ENCODE assay signal across 10 mouse cellular contexts in the genomic region with DNA sequence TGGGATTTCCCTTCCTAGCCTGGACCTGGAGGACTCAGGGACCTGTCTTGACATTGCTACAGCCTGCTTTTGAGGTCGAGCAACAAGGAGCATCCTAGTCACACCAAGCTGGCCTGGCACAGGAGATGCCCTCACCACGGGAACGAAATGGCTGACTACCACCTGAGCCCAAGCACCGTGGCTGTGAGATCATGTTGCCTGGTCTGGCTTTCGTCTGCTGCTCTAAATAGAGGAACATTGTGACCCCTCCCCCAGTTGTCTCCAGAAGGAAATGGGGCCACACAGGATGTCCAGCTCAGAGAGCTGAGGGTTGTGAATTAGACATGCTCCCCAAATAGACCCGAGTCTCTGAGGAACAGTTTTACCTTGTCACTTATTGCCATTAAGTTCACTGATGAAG.
DNase-seq lines count a peak whose midpoint lies in the region; ATAC-seq and TF ChIP-seq lines count a peak whose summit lies in the region.
"Had no signal": no experiment of that assay in that cellular context is flagged by ENCODE, and none has a peak within 500 bp of the region (broad histone marks: within the 10 kb centered on the region; RNA-seq: fewer than 3 reads in every experiment).

No protein-coding gene starts in this region.

- DNase-seq in hindbrain, embryonic 10.5 days (ENCODE audit: low spot score): no peak
- no peak for DNase-seq in testis, postnatal 10 days (ENCODE audit: low spot score)
- DNase-seq in stomach, postnatal 0 days (ENCODE audit: low spot score): no peak
- DNase-seq in forebrain, embryonic 14.5 days (ENCODE audit: low spot score): no peak
- no peak for DNase-seq in left cerebral cortex, adult 11 months (ENCODE audit: low spot score)
- DNase-seq: left cerebral cortex, postnatal 4 days had no signal

- H3K9ac ChIP-seq in hindbrain, embryonic 16.5 days (ENCODE audit: low read depth, low read length): no peak overlapping the region
- no peak overlapping the region for H3K9ac ChIP-seq in hindbrain, embryonic 13.5 days
- H3K9ac ChIP-seq in stomach, postnatal 0 days (ENCODE audit: low read length): no peak overlapping the region
- no peak overlapping the region for H3K9ac ChIP-seq in forebrain, embryonic 14.5 days (ENCODE audit: low read length)
- H3K9ac ChIP-seq: forebrain, embryonic 13.5 days had no signal

- peaks cover 32% of the 10 kb centered on the region for H3K4me1 ChIP-seq in hindbrain, embryonic 10.5 days (replicated peaks)
- H3K4me1 ChIP-seq in hindbrain, embryonic 16.5 days (ENCODE audit: control insufficient read depth, insufficient read depth, low read depth, low read length): 0 out of 2 replicates have a peak, but pooled peaks cover 2% of the 10 kb centered on the region
- H3K4me1 ChIP-seq in testis, adult 2 months (ENCODE audit: control insufficient read depth, insufficient read depth, low read length): no peaks in the 10 kb centered on the region; the same call in 1 of the 2 replicates
- peaks cover 20% of the 10 kb centered on the region for H3K4me1 ChIP-seq in hindbrain, embryonic 13.5 days (replicated peaks)
- H3K4me1 ChIP-seq in stomach, postnatal 0 days (replicated peaks; ENCODE audit: control insufficient read depth, insufficient read depth): no peaks in the 10 kb centered on the region
- no peaks in the 10 kb centered on the region for H3K4me1 ChIP-seq in forebrain, embryonic 14.5 days (ENCODE audit: control insufficient read depth, insufficient read depth, low read length)

- H3K27me3 ChIP-seq in hindbrain, embryonic 10.5 days (ENCODE audit: insufficient read depth, poor library complexity, severe bottlenecking): no peaks in the 10 kb centered on the region
- H3K27me3 ChIP-seq in hindbrain, embryonic 16.5 days (replicated peaks; ENCODE audit: control insufficient read depth, insufficient read depth, low read length): no peaks in the 10 kb centered on the region
- no peaks in the 10 kb centered on the region for H3K27me3 ChIP-seq in testis, adult 2 months (ENCODE audit: control insufficient read depth, insufficient read depth, low read length)
- H3K27me3 ChIP-seq in hindbrain, embryonic 13.5 days: no peaks in the 10 kb centered on the region
- no peaks in the 10 kb centered on the region for H3K27me3 ChIP-seq in stomach, postnatal 0 days (ENCODE audit: control insufficient read depth, insufficient read depth, low read length)
- H3K27me3 ChIP-seq in forebrain, embryonic 14.5 days (replicated peaks; ENCODE audit: control insufficient read depth, insufficient read depth, low read length): no peaks in the 10 kb centered on the region
- H3K27me3 ChIP-seq: forebrain, embryonic 13.5 days had no signal

- no peak for TF ChIP-seq POLR2A in testis, adult 2 months (IDR thresholded peaks at IDR 0.05; ENCODE audit: control insufficient read depth, low read depth, low read length)

- H3K27ac ChIP-seq in hindbrain, embryonic 10.5 days: peak overlapping the region; percentile 50
- no peak overlapping the region for H3K27ac ChIP-seq in hindbrain, embryonic 16.5 days (ENCODE audit: low read depth, low read length)
- peak overlapping the region; percentile 44 for H3K27ac ChIP-seq in testis, adult 2 months (ENCODE audit: control insufficient read depth, insufficient read depth, low read depth, low read length)
- H3K27ac ChIP-seq in hindbrain, embryonic 13.5 days: 0 out of 2 replicates have a peak overlapping the region, but pooled peaks have one; percentile 4
- H3K27ac ChIP-seq in stomach, postnatal 0 days (replicated peaks): peak overlapping the region; percentile 89
- no peak overlapping the region for H3K27ac ChIP-seq in forebrain, embryonic 14.5 days (ENCODE audit: low read depth, low read length)

- no peak overlapping the region for H3K4me3 ChIP-seq in hindbrain, embryonic 10.5 days
- H3K4me3 ChIP-seq in hindbrain, embryonic 16.5 days (ENCODE audit: low read length): no peak overlapping the region
- no peak overlapping the region for H3K4me3 ChIP-seq in testis, adult 2 months (ENCODE audit: control insufficient read depth, low read depth, low read length)
- H3K4me3 ChIP-seq in hindbrain, embryonic 13.5 days: no peak overlapping the region
- no peak overlapping the region for H3K4me3 ChIP-seq in stomach, postnatal 0 days (ENCODE audit: low read depth, low read length)
- no peak overlapping the region for H3K4me3 ChIP-seq in forebrain, embryonic 14.5 days (ENCODE audit: low read depth, low read length)
- H3K4me3 ChIP-seq: forebrain, embryonic 13.5 days had no signal

- no peak overlapping the region for H3K4me2 ChIP-seq in hindbrain, embryonic 16.5 days (ENCODE audit: low read length)
- no peak overlapping the region for H3K4me2 ChIP-seq in hindbrain, embryonic 13.5 days
- no peak overlapping the region for H3K4me2 ChIP-seq in stomach, postnatal 0 days (replicated peaks; ENCODE audit: low read depth)
- H3K4me2 ChIP-seq in forebrain, embryonic 14.5 days (ENCODE audit: low read length): no peak overlapping the region
- H3K4me2 ChIP-seq: forebrain, embryonic 13.5 days had no signal

- no peak for TF ChIP-seq CTCF in testis, adult 2 months (IDR thresholded peaks at IDR 0.05; ENCODE audit: control insufficient read depth, insufficient read depth, insufficient replicate concordance, low read depth, low read length)
- TF ChIP-seq CTCF in stomach, postnatal 0 days (IDR thresholded peaks at IDR 0.05; ENCODE audit: low read depth): no peak

- ATAC-seq in hindbrain, embryonic 16.5 days: no peak
- ATAC-seq in hindbrain, embryonic 13.5 days (ENCODE audit: low FRiP score): no peak
- ATAC-seq in stomach, postnatal 0 days (ENCODE audit: low FRiP score, low TSS enrichment): no peak
- no peak for ATAC-seq in forebrain, embryonic 14.5 days
- ATAC-seq: forebrain, embryonic 13.5 days had no signal

- no peaks in the 10 kb centered on the region for H3K36me3 ChIP-seq in hindbrain, embryonic 10.5 days
- H3K36me3 ChIP-seq in hindbrain, embryonic 16.5 days (ENCODE audit: control insufficient read depth, insufficient read depth, low read length): no peaks in the 10 kb centered on the region
- no peaks in the 10 kb centered on the region for H3K36me3 ChIP-seq in testis, adult 2 months (ENCODE audit: control insufficient read depth, insufficient read depth, low read length)
- no peaks in the 10 kb centered on the region for H3K36me3 ChIP-seq in hindbrain, embryonic 13.5 days
- no peaks in the 10 kb centered on the region for H3K36me3 ChIP-seq in stomach, postnatal 0 days (ENCODE audit: control insufficient read depth, insufficient read depth, low read length)
- H3K36me3 ChIP-seq in forebrain, embryonic 14.5 days (ENCODE audit: control insufficient read depth, insufficient read depth, low read length): no peaks in the 10 kb centered on the region

- TF ChIP-seq EP300 in stomach, postnatal 0 days (optimal IDR thresholded peaks at IDR 0.05): no peak

- whole genome bisulfite sequencing in hindbrain, embryonic 10.5 days: 65% methylated on average over 6 of the region's 6 CpGs
- WGBS in hindbrain, embryonic 16.5 days: 59% methylated on average over 6 of the region's 6 CpGs
- WGBS in hindbrain, embryonic 13.5 days: 58% methylated on average over 6 of the region's 6 CpGs
- WGBS in stomach, postnatal 0 days: 46% methylated on average over 6 of the region's 6 CpGs
- WGBS in forebrain, embryonic 14.5 days: 72% methylated on average over 6 of the region's 6 CpGs

- no peaks in the 10 kb centered on the region for H3K9me3 ChIP-seq in hindbrain, embryonic 10.5 days
- H3K9me3 ChIP-seq in hindbrain, embryonic 16.5 days (ENCODE audit: control insufficient read depth, low read length): no peaks in the 10 kb centered on the region
- H3K9me3 ChIP-seq in hindbrain, embryonic 13.5 days: no peaks in the 10 kb centered on the region
- H3K9me3 ChIP-seq in stomach, postnatal 0 days (ENCODE audit: control insufficient read depth, low read length): no peaks in the 10 kb centered on the region
- H3K9me3 ChIP-seq in forebrain, embryonic 14.5 days (replicated peaks; ENCODE audit: control insufficient read depth, low read length): no peaks in the 10 kb centered on the region
- H3K9me3 ChIP-seq: forebrain, embryonic 13.5 days had no signal

Comparison
In these comparisons a context has a peak if more than half of its experiments do, and no peak if none do; other contexts are left out.
1. H3K27ac ChIP-seq: peak in hindbrain, embryonic 10.5 days (single experiment), testis, adult 2 months (single experiment), hindbrain, embryonic 13.5 days (single experiment) and stomach, postnatal 0 days (single experiment); none in hindbrain, embryonic 16.5 days (single experiment) and forebrain, embryonic 14.5 days (single experiment).